Mouse (Mus musculus) activated CD4-positive, CD25-positive, alpha-beta regulatory T cell, adult 4 months (primary cell): ENCODE measurements around the gene Smim4. TPM values are rescaled to one million over a fixed set of nuclear protein-coding genes. Genes with fewer than 3 reads are reported as not detected.
A peak's percentile ranks its signal among the peaks of the same experiment; 100 is the strongest.

Experiments
- ATAC-seq: one replicate; pipeline ENCODE4 v1.8.0; 2017
- polyA plus RNA-seq, 2 experiments: library from polyadenylated mRNA; unstranded; fragments of 100-300 nt; shearing (Covaris generic); gene quantifications; one replicate each; pipeline ENCODE4 v1.2.1; 2017

Gene Smim4
- polyA plus RNA-seq: 100 to 1,000 TPM in 1 of 2 experiments, 10 to 100 TPM in 1; 76.4 to 122 TPM

- peak; percentile 97 for ATAC-seq
Measured at GRCm38 (mm10) chr14:31128826-31129219, at the start of gene Smim4. Gene Smim4 (minus strand): TSS chr14:31128956.

GRCm38 (mm10) chr14:31177715-31178114 is 49.0 kb upstream of the Smim4 start:
- ATAC-seq: no peak

GRCm38 (mm10) chr14:31177287-31177686 is 48.5 kb upstream of the Smim4 start:
- ATAC-seq: no peak

- no peak for ATAC-seq
Measured at GRCm38 (mm10) chr14:31173537-31173936, 44.8 kb upstream of the Smim4 start.

- no peak for ATAC-seq
Measured at GRCm38 (mm10) chr14:31172781-31173455, 44.2 kb upstream of the Smim4 start.

GRCm38 (mm10) chr14:31171821-31172220 is 43.1 kb upstream of the Smim4 start:
- no peak for ATAC-seq

GRCm38 (mm10) chr14:31171386-31171785 is 42.6 kb upstream of the Smim4 start:
- no peak for ATAC-seq

- no peak for ATAC-seq
Measured at GRCm38 (mm10) chr14:31170963-31171362, 42.2 kb upstream of the Smim4 start.

- no peak for ATAC-seq
Measured at GRCm38 (mm10) chr14:31169508-31169907, 40.8 kb upstream of the Smim4 start.

GRCm38 (mm10) chr14:31168425-31168824 is 39.7 kb upstream of the Smim4 start, which contains the start of gene Stab1:
Gene Stab1 (minus strand): TSS chr14:31168641.
- ATAC-seq: no peak

- no peak for ATAC-seq
Measured at GRCm38 (mm10) chr14:31166827-31167226, 38.1 kb upstream of the Smim4 start.

GRCm38 (mm10) chr14:31165991-31166630 is 37.4 kb upstream of the Smim4 start:
- no peak for ATAC-seq

GRCm38 (mm10) chr14:31165458-31165857 is 36.7 kb upstream of the Smim4 start:
- no peak for ATAC-seq

GRCm38 (mm10) chr14:31165010-31165409 is 36.3 kb upstream of the Smim4 start:
- ATAC-seq: no peak

- no peak for ATAC-seq
Measured at GRCm38 (mm10) chr14:31164067-31164466, 35.3 kb upstream of the Smim4 start.

GRCm38 (mm10) chr14:31161638-31162037 is 32.9 kb upstream of the Smim4 start:
- no peak for ATAC-seq

- no peak for ATAC-seq
Measured at GRCm38 (mm10) chr14:31161191-31161590, 32.4 kb upstream of the Smim4 start.

GRCm38 (mm10) chr14:31160196-31161150 is 31.7 kb upstream of the Smim4 start:
- peak; percentile 71 for ATAC-seq

- no peak for ATAC-seq
Measured at GRCm38 (mm10) chr14:31145694-31146093, 16.9 kb upstream of the Smim4 start.

GRCm38 (mm10) chr14:31141011-31141410 is 12.3 kb upstream of the Smim4 start:
- no peak for ATAC-seq

GRCm38 (mm10) chr14:31140141-31140540 is 11.4 kb upstream of the Smim4 start:
- ATAC-seq: no peak

- no peak for ATAC-seq
Measured at GRCm38 (mm10) chr14:31139666-31140065, 10.9 kb upstream of the Smim4 start.

GRCm38 (mm10) chr14:31138897-31139429 is 10.2 kb upstream of the Smim4 start:
- ATAC-seq: no peak
